Comparison of ENCODE assay signal across 14 mouse cellular contexts in the genomic region with DNA sequence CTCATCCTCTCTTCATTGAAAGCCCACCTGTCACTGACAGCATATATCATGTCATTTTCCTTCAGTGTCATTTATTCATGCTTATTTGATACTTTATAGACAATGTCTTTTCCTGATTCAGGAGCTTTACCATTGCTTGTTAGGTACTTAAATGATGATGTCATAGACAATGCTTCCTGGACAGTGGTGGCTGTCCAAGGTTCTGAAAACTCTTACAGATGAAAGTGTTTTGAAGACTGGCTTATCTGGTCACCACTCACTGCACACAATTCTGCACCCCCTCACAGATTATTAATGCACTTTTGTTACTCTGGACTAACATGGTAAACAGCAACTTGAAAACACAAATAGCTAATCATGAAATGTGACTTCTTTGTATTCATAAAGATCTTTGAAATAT.
A peak's percentile ranks its signal among the peaks of the same experiment; 100 is the strongest.
DNase-seq lines count a peak whose midpoint lies in the region; ATAC-seq and TF ChIP-seq lines count a peak whose summit lies in the region.
"Had no signal": no experiment of that assay in that cellular context is flagged by ENCODE, and none has a peak within 500 bp of the region (broad histone marks: within the 10 kb centered on the region; RNA-seq: fewer than 3 reads in every experiment).

No protein-coding gene starts in this region.

- no peaks in the 10 kb centered on the region for H3K36me3 ChIP-seq in liver, embryonic 14.5 days (replicated peaks; ENCODE audit: control insufficient read depth, insufficient read depth, low read depth)
- no peaks in the 10 kb centered on the region for H3K36me3 ChIP-seq in liver, embryonic 12.5 days
- H3K36me3 ChIP-seq: G1E had no signal

- no peak overlapping the region for H3K4me2 ChIP-seq in liver, embryonic 14.5 days (ENCODE audit: low read depth)
- no peak overlapping the region for H3K4me2 ChIP-seq in liver, embryonic 12.5 days

- H3K27ac ChIP-seq in liver, embryonic 14.5 days = no peak overlapping the region
- H3K27ac ChIP-seq in liver, embryonic 12.5 days = no peak overlapping the region

- no peaks in the 10 kb centered on the region for H3K4me1 ChIP-seq in liver, embryonic 14.5 days (replicated peaks; ENCODE audit: control insufficient read depth in 2 of 2, insufficient read depth in 2 of 2, low read length in 1 of 2)
- H3K4me1 ChIP-seq in liver, embryonic 12.5 days = no peaks in the 10 kb centered on the region

- H3K9ac ChIP-seq in liver, embryonic 14.5 days (replicated peaks) = no peak overlapping the region
- no peak overlapping the region for H3K9ac ChIP-seq in liver, embryonic 12.5 days

- H3K9me3 ChIP-seq in liver, embryonic 14.5 days (ENCODE audit: control insufficient read depth, low read length) = no peaks in the 10 kb centered on the region
- no peaks in the 10 kb centered on the region for H3K9me3 ChIP-seq in liver, embryonic 12.5 days (replicated peaks)
- H3K9me3 ChIP-seq: G1E had no signal

- no peak for ATAC-seq in liver, embryonic 14.5 days (ENCODE audit: insufficient read depth)
- no peak for ATAC-seq in liver, embryonic 12.5 days
- ATAC-seq in megakaryocyte-erythroid progenitor cell, adult 5-6 weeks (replicated peaks; ENCODE audit: low FRiP score, low TSS enrichment, poor library complexity, severe bottlenecking) = 0 out of 2 replicates have a peak, but pooled peaks have one; percentile 61
- ATAC-seq: intestine, postnatal 0 days had no signal

- peak in 2 of 3 experiments; percentile 5 to 6 for DNase-seq in liver, embryonic 14.5 days (ENCODE audit: low read depth in 3 of 3, low spot score in 3 of 3)
- DNase-seq in MEL-GATA-1-ER (ENCODE audit: extremely low read depth, low read depth) = peak; percentile 2
- DNase-seq in embryo, embryonic 10.5 days (ENCODE audit: low spot score) = peak; percentile 72
- DNase-seq in gastrocnemius, adult 18-20 months (ENCODE audit: low spot score) = no peak
- no peak for DNase-seq in right cerebral cortex, postnatal 36 days (ENCODE audit: low spot score in 2 of 2)
- DNase-seq: adrenal gland, adult 2 months; gastrocnemius, postnatal 36 days; layer of hippocampus, postnatal 36 days; lung, postnatal 4 days; spleen, adult 18-20 months had no signal

- no peak for TF ChIP-seq EP300 in liver, embryonic 14.5 days (IDR thresholded peaks at IDR 0.05; ENCODE audit: low read depth)

- no peak overlapping the region for H3K4me3 ChIP-seq in liver, embryonic 14.5 days (ENCODE audit: insufficient read depth in 1 of 2, low read depth in 2 of 2, low read length in 2 of 2)
- no peak overlapping the region for H3K4me3 ChIP-seq in liver, embryonic 12.5 days

- no peaks in the 10 kb centered on the region for H3K27me3 ChIP-seq in liver, embryonic 14.5 days (ENCODE audit: control insufficient read depth, insufficient read depth, low read length)
- no peaks in the 10 kb centered on the region for H3K27me3 ChIP-seq in liver, embryonic 12.5 days (replicated peaks)

- no peak for TF ChIP-seq CTCF in liver, embryonic 14.5 days (IDR thresholded peaks at IDR 0.05; ENCODE audit: low read depth)

Comparison
In these comparisons a context has a peak if more than half of its experiments do, and no peak if none do; other contexts are left out.
1. DNase-seq: peak in liver, embryonic 14.5 days (2 of 3), MEL-GATA-1-ER (single experiment) and embryo, embryonic 10.5 days (single experiment); none in gastrocnemius, adult 18-20 months (single experiment) and right cerebral cortex, postnatal 36 days (0 of 2).